In genomic region chr11:30771267-30771903, GRCm38 (mm10) we compare ENCODE assay signal across 8 mouse cellular contexts. TPM values are rescaled to one million over a fixed set of nuclear protein-coding genes. Genes with fewer than 3 reads are reported as not detected.
A peak's percentile ranks its signal among the peaks of the same experiment; 100 is the strongest.
DNase-seq lines count a peak whose midpoint lies in the region; ATAC-seq and TF ChIP-seq lines count a peak whose summit lies in the region.

Gene Psme4, plus strand, starts transcription at chr11:30771726.

- ATAC-seq in hematopoietic stem cell, adult 5-6 weeks (replicated peaks in 1 of 2; ENCODE audit: insufficient read depth in 1 of 2, low FRiP score in 2 of 2, low TSS enrichment in 1 of 2, low read depth in 1 of 2, poor library complexity in 2 of 2, severe bottlenecking in 2 of 2), result peak; percentile 96 to 97
- peak; percentile 99 for ATAC-seq in lung, embryonic 16.5 days (ENCODE audit: low read depth)

- WGBS in cerebellum, adult 2 months, result 2% methylated on average over 43 of the region's 43 CpGs
- under 1% methylated on average over 26 of the region's 43 CpGs for WGBS in lung, embryonic 16.5 days

- no peaks in the 10 kb centered on the region for H3K27me3 ChIP-seq in MEL (ENCODE audit: control insufficient read depth in 1 of 2, insufficient read depth in 2 of 2, low read length in 2 of 2)
- H3K27me3 ChIP-seq in cerebellum, adult 2 months (ENCODE audit: control insufficient read depth, insufficient read depth, low read length), result no peaks in the 10 kb centered on the region
- H3K27me3 ChIP-seq in lung, embryonic 16.5 days (ENCODE audit: control insufficient read depth, insufficient read depth, low read depth, low read length), result no peaks in the 10 kb centered on the region

- 0 out of 4 replicates have a peak, but pooled peaks of 1 of the 2 experiments have one; percentile 29 for TF ChIP-seq EP300 in MEL (IDR thresholded peaks at IDR 0.05; ENCODE audit: low read depth in 1 of 2, low read length in 2 of 2)

- peak within 1 kb of the TSS; percentile 79 to 90 for H3K4me3 ChIP-seq in MEL (ENCODE audit: control insufficient read depth in 1 of 2, insufficient read depth in 1 of 2, low read depth in 2 of 2, low read length in 2 of 2)
- peak within 1 kb of the TSS; percentile 98 for H3K4me3 ChIP-seq in cerebellum, adult 2 months (replicated peaks; ENCODE audit: insufficient read depth, low read depth, low read length)
- peak within 1 kb of the TSS; percentile 89 for H3K4me3 ChIP-seq in lung, embryonic 16.5 days (ENCODE audit: low read length)

- H3K27ac ChIP-seq in MEL (ENCODE audit: control insufficient read depth, low read depth, low read length), result peak within 1 kb of the TSS; percentile 46
- H3K27ac ChIP-seq in cerebellum, adult 2 months (ENCODE audit: insufficient read depth, low read length), result peak within 1 kb of the TSS; percentile 64
- peak within 1 kb of the TSS; percentile 91 for H3K27ac ChIP-seq in lung, embryonic 16.5 days (ENCODE audit: low read length)

- TF ChIP-seq RAD21 in MEL (IDR thresholded peaks at IDR 0.05; ENCODE audit: low read depth, low read length), result no peak

- H3K79me2 ChIP-seq in MEL (ENCODE audit: control insufficient read depth, insufficient read depth, low read length, poor library complexity), result peaks cover 27% of the 10 kb centered on the region

- no peak for TF ChIP-seq CTCF in MEL (IDR thresholded peaks at IDR 0.05 in 2 of 3, conservative IDR thresholded peaks at IDR 0.05 in 1 of 3; ENCODE audit: control insufficient read depth in 1 of 3, insufficient read depth in 1 of 3, low read depth in 2 of 3, low read length in 3 of 3, poor library complexity in 1 of 3, severe bottlenecking in 1 of 3)
- TF ChIP-seq CTCF in cerebellum, adult 2 months (IDR thresholded peaks at IDR 0.05; ENCODE audit: borderline replicate concordance, insufficient read depth, low read depth, low read length), result no peak

- DNase-seq in MEL (ENCODE audit: low read depth, low spot score), result peak; percentile 98
- peak; percentile 94 for DNase-seq in cerebellum, adult 2 months
- DNase-seq in forelimb bud, embryonic 11.5 days (ENCODE audit: low read depth, low spot score), result peak; percentile 92
- DNase-seq in layer of hippocampus, adult 9-10 months (ENCODE audit: low spot score), result peak; percentile 83
- peak; percentile 85 for DNase-seq in ovary, postnatal 10 days (ENCODE audit: low spot score)
- peak; percentile 89 to 93 for DNase-seq in thymus, postnatal 10 days (ENCODE audit: low spot score in 2 of 2)

- peaks cover 7 to 9% of the 10 kb centered on the region in 2 experiments; a peak in 3 of 4 replicates for H3K4me1 ChIP-seq in MEL (ENCODE audit: control insufficient read depth in 1 of 2, insufficient read depth in 2 of 2, low read length in 2 of 2)
- peaks cover 5% of the 10 kb centered on the region for H3K4me1 ChIP-seq in cerebellum, adult 2 months (ENCODE audit: control insufficient read depth, insufficient read depth, low read length)
- H3K4me1 ChIP-seq in lung, embryonic 16.5 days (replicated peaks; ENCODE audit: control insufficient read depth, insufficient read depth, low read length), result peaks cover 8% of the 10 kb centered on the region

- TF ChIP-seq POLR2A in MEL (IDR thresholded peaks at IDR 0.05; ENCODE audit: control insufficient read depth in 1 of 2, insufficient read depth in 1 of 2, low read depth in 1 of 2, low read length in 2 of 2, poor library complexity in 1 of 2), result peak; percentile 73 to 85
- TF ChIP-seq POLR2A in cerebellum, adult 2 months (IDR thresholded peaks at IDR 0.05; ENCODE audit: borderline replicate concordance, insufficient read depth, low read length), result peak; percentile 90

- H3K36me3 ChIP-seq in MEL (ENCODE audit: control insufficient read depth in 1 of 2, insufficient read depth in 2 of 2, low read length in 2 of 2), result peaks cover 0 to 22% of the 10 kb centered on the region in 2 experiments; a peak in 2 of 4 replicates
- H3K36me3 ChIP-seq in lung, embryonic 16.5 days (ENCODE audit: control insufficient read depth, insufficient read depth, low read length), result no peaks in the 10 kb centered on the region

- H3K9me3 ChIP-seq in MEL (replicated peaks; ENCODE audit: insufficient read depth, low read length), result no peaks in the 10 kb centered on the region
- H3K9me3 ChIP-seq in lung, embryonic 16.5 days (ENCODE audit: control insufficient read depth, low read length), result no peaks in the 10 kb centered on the region

- peak within 1 kb of the TSS; percentile 87 for H3K9ac ChIP-seq in MEL (ENCODE audit: control insufficient read depth, low read depth, low read length, poor library complexity, severe bottlenecking)
- peak within 1 kb of the TSS; percentile 97 for H3K9ac ChIP-seq in lung, embryonic 16.5 days (ENCODE audit: low read length)

- peak within 1 kb of the TSS; percentile 68 for H3K4me2 ChIP-seq in lung, embryonic 16.5 days (ENCODE audit: low read depth, low read length)

TF ChIP-seq in MEL, 35 proteins besides CTCF, POLR2A, EP300 and RAD21:
- TF ChIP-seq ZKSCAN1 (IDR thresholded peaks at IDR 0.05; ENCODE audit: low read depth, low read length) (no peak), SIN3A (IDR thresholded peaks at IDR 0.05; ENCODE audit: low read length) (peak; percentile 90), CHD1 (IDR thresholded peaks at IDR 0.05; ENCODE audit: low read depth, low read length) (no peak), TBP (IDR thresholded peaks at IDR 0.05; ENCODE audit: low read depth, low read length) (peak; percentile 68; the same call in 1 of the 2 replicates), ZC3H11A (IDR thresholded peaks at IDR 0.05; ENCODE audit: low read depth, low read length) (no peak), BHLHE40 (IDR thresholded peaks at IDR 0.05; ENCODE audit: borderline replicate concordance, low read depth, low read length) (no peak), NRF1 (IDR thresholded peaks at IDR 0.05; ENCODE audit: insufficient read depth, low read depth, low read length, poor library complexity, severe bottlenecking) (0 out of 2 replicates have a peak, but pooled peaks have one; percentile 17), MXI1 (IDR thresholded peaks at IDR 0.05; ENCODE audit: low read depth, low read length) (peak; percentile 87), UBTF (IDR thresholded peaks at IDR 0.05; ENCODE audit: borderline replicate concordance, insufficient read depth, low read depth, low read length) (no peak; the same call in 1 of the 2 replicates), MAZ (IDR thresholded peaks at IDR 0.05; ENCODE audit: low read depth, low read length) (no peak), POLR2AphosphoS5 (IDR thresholded peaks at IDR 0.05; ENCODE audit: borderline replicate concordance, low read depth, low read length) (0 out of 2 replicates have a peak, but pooled peaks have one; percentile 48), JUND (IDR thresholded peaks at IDR 0.05; ENCODE audit: low read depth, low read length) (no peak), MAFK (IDR thresholded peaks at IDR 0.05; ENCODE audit: borderline replicate concordance, low read depth, low read length) (no peak), ETS1 (IDR thresholded peaks at IDR 0.05; ENCODE audit: low read depth, low read length) (peak; percentile 89), ZMIZ1 (IDR thresholded peaks at IDR 0.05; ENCODE audit: low read depth, low read length) (0 out of 2 replicates have a peak, but pooled peaks have one; percentile 68), SMC3 (IDR thresholded peaks at IDR 0.05; ENCODE audit: low read depth, low read length) (no peak), TAL1 (IDR thresholded peaks at IDR 0.05; ENCODE audit: low read length) (no peak), MEF2A (IDR thresholded peaks at IDR 0.05; ENCODE audit: extremely low read depth, insufficient replicate concordance, low read depth, low read length, poor library complexity, severe bottlenecking) (no peak), MYC (IDR thresholded peaks at IDR 0.05; ENCODE audit: low read depth, low read length) (peak; percentile 40; the same call in 1 of the 2 replicates), ELF1 (IDR thresholded peaks at IDR 0.05; ENCODE audit: low read depth, low read length) (peak; percentile 85), GABPA (IDR thresholded peaks at IDR 0.05; ENCODE audit: low read depth, low read length) (no peak), TCF12 (IDR thresholded peaks at IDR 0.05; ENCODE audit: low read depth, low read length) (peak; percentile 76), POLR2AphosphoS2 (IDR thresholded peaks at IDR 0.05; ENCODE audit: low read length) (peak; percentile 57; the same call in 1 of the 2 replicates), MYB (IDR thresholded peaks at IDR 0.05; ENCODE audit: low read depth, low read length) (no peak), KAT2A (conservative IDR thresholded peaks at IDR 0.05; ENCODE audit: low read depth, low read length) (no peak; the same call in 1 of the 2 replicates), CHD2 (IDR thresholded peaks at IDR 0.05; ENCODE audit: low read length) (no peak), MAX (IDR thresholded peaks at IDR 0.05; ENCODE audit: low read length) (peak; percentile 82; the same call in 1 of the 2 replicates), ZNF384 (IDR thresholded peaks at IDR 0.05; ENCODE audit: low read depth, low read length) (no peak), USF2 (IDR thresholded peaks at IDR 0.05; ENCODE audit: borderline replicate concordance in 1 of 2, insufficient read depth in 1 of 2, low read depth in 1 of 2, low read length in 2 of 2) (no peak), HCFC1 (IDR thresholded peaks at IDR 0.05; ENCODE audit: low read depth, low read length) (peak; percentile 83), E2F4 (IDR thresholded peaks at IDR 0.05; ENCODE audit: borderline replicate concordance, low read depth, low read length) (no peak), GATA1 (IDR thresholded peaks at IDR 0.05; ENCODE audit: low read depth, low read length) (no peak), RCOR1 (IDR thresholded peaks at IDR 0.05; ENCODE audit: low read depth, low read length) (peak; percentile 39; the same call in 1 of the 2 replicates), USF1 (IDR thresholded peaks at IDR 0.05; ENCODE audit: low read depth, low read length) (peak; percentile 44; the same call in 1 of the 2 replicates), NELFE (IDR thresholded peaks at IDR 0.05; ENCODE audit: low read depth, low read length) (peak; percentile 63)

RNA-seq across cellular contexts. Expression of gene Psme4, which starts in this region (rescaled TPM):
- 45.6 and 62.7 TPM in 2 replicates for total RNA-seq in MEL (2012; rRNA removed)
- polyA plus RNA-seq in MEL (2012; ENCODE audit: insufficient read depth in 1 of 2, insufficient read length in 2 of 2, low read depth in 1 of 2, low replicate concordance in 2 of 2, missing spikeins in 1 of 2), result 10 to 100 TPM; 42.5 to 96.4 TPM
- polyA plus RNA-seq in cerebellum, adult 2 months (2012; rRNA removed), result 29.5 and 30.5 TPM in 2 replicates
- total RNA-seq in hematopoietic stem cell, adult 5-6 weeks (2017), result 49.1 and 50.7 TPM in 2 replicates
- 14.7 and 14.9 TPM in 2 replicates for polyA plus RNA-seq in lung, embryonic 16.5 days (2015; fragmentation: Nextera tagmentation; extraction: Ambion mirVana)

Comparison
In these comparisons a context has a peak if more than half of its experiments do, and no peak if none do; other contexts are left out.
1. Peak in every context shown above with its lines: DNase-seq, ATAC-seq, H3K4me3 ChIP-seq and H3K27ac ChIP-seq.